Mouse (Mus musculus) liver, postnatal 0 days (tissue): ENCODE data around the gene Ilvbl.

Experiments
- CTCF ChIP-seq: sonication (generic); IDR thresholded peaks from 2 replicates; pipeline ENCODE4 v1.5.1; 2016; ENCODE audit warnings: antibody characterized with exemption, low read depth
- EP300 ChIP-seq: IDR thresholded peaks from 2 replicates; pipeline ENCODE4 v1.6.1; 2016; ENCODE audit warnings: antibody characterized with exemption, low read depth, mild to moderate bottlenecking

DNA sequence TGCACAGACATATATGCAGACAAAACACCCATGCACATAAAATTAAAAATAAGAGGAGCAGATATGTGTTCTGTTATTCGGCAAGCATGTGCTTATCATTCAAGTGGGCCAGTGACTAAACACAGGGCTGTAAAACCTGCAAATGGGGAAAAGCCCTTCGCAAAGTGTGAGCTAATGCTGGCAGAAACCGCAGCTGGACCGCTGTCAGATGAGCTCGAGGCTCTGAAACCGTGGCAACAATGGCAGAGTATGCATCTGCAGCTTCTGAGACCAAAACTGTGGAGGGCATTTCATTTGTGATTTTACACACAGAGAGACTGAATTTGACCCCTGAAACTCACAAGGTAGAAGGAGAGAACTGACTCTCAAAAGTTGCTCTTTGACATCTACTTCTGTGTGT is 3.7 kb upstream of the Ilvbl start:
- TF ChIP-seq EP300 (no peak), CTCF (no peak)
